Mouse (Mus musculus) ES-E14 (cell line): ENCODE data around the gene Epb41l2.

Experiments
- CHD2 ChIP-seq: IDR thresholded peaks from 2 replicates; pipeline ENCODE4 v1.6.1; 2014; ENCODE audit warnings: mild to moderate bottlenecking, low read depth, low read length, inconsistent platforms
- MAFK ChIP-seq: IDR thresholded peaks from 2 replicates; pipeline ENCODE4 v1.6.1; 2014; ENCODE audit warnings: mild to moderate bottlenecking, low read depth, low read length, inconsistent platforms; ENCODE audit not compliant: insufficient read depth
- ZC3H11A ChIP-seq: IDR thresholded peaks from 2 replicates; pipeline ENCODE4 v1.6.1; 2012; ENCODE audit warnings: low read depth, mild to moderate bottlenecking, inconsistent platforms, low read length, borderline replicate concordance

DNA sequence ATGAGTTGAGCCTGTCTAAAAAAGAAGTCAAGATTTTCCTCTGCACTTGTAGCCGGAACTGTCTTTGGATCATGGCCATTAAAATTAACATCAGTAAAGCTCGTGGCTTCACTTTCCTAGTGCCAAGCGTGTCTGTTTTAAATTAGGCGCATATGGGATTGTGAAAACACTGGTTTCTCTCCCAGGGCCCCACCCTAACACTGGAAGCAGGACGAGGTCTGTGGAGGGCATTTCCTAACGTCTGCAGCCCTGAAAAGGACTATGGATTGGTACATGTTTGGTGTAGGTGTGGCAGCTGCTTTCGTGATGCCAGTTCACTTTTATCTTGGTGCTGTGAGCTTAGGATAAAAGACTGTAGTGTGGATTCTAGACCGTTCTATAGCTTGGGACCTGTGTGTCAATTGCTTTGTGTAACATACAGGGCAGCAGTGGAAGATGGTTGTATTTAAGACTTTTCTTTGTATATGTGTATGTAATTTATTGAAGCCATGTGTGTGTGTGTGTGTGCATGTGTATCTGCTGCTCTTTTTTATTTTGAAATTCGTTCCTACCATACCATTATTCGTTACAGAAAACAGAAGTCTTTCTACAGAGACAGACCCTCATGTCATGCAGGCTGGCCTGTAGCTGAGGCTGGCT is 13.0 kb downstream of the Epb41l2 start:
- TF ChIP-seq CHD2, result no peak
- no peak for TF ChIP-seq MAFK
- no peak for TF ChIP-seq ZC3H11A
